Mouse (Mus musculus) CH12.LX (cell line): ENCODE measurements around the gene Necab2. TPM values are rescaled to one million over a fixed set of nuclear protein-coding genes. Genes with fewer than 3 reads are reported as not detected.

Source experiments
- DNase-seq: peaks from one replicate; pipeline ENCODE4 v3.0.0-alpha.2; 2013; ENCODE audit errors: extremely low read depth
- H3K27ac ChIP-seq: 2 replicates; pipeline ENCODE4 v1.5.1; 2012; ENCODE audit warnings: low read depth, mild to moderate bottlenecking, control low read depth, moderate library complexity; ENCODE audit not compliant: insufficient read depth
- H3K27me3 ChIP-seq: replicated peaks from 2 replicates; pipeline ENCODE3; 2012; ENCODE audit warnings: inconsistent platforms
- H3K36me3 ChIP-seq, 2 experiments: replicated peaks in 1 of 2; 2 replicates each; pipeline versions ENCODE3 to v1.6.1; 2012; ENCODE audit warnings: inconsistent platforms in 1 of 2, low read length in 1 of 2, mild to moderate bottlenecking in 1 of 2, mixed read lengths in 1 of 2, moderate library complexity in 1 of 2; ENCODE audit not compliant: control insufficient read depth in 1 of 2, insufficient read depth in 1 of 2
- H3K4me1 ChIP-seq, 2 experiments: 2 replicates each; pipeline ENCODE4 v1.6.1; 2012; ENCODE audit warnings: inconsistent platforms in 1 of 2, moderate library complexity in 1 of 2; ENCODE audit not compliant: insufficient read depth in 2 of 2, control insufficient read depth in 1 of 2
- H3K4me2 ChIP-seq: 2 replicates; pipeline ENCODE4 v1.6.1; 2012; ENCODE audit warnings: low read depth, mild to moderate bottlenecking, control low read depth; ENCODE audit not compliant: poor library complexity, insufficient read depth, severe bottlenecking
- H3K4me3 ChIP-seq, 3 experiments: fragments of 150-350 bp in 1 of 3; sonication (generic) in 1 of 3; replicated peaks in 1 of 3; 2 replicates each; pipeline versions ENCODE3 to v1.5.1; 2011 to 2012; ENCODE audit warnings: low read depth in 2 of 3, low read length in 2 of 3, mild to moderate bottlenecking in 2 of 3, moderate library complexity in 2 of 3, control low read depth in 1 of 3, improper control_type of control experiment in 1 of 3, inconsistent platforms in 1 of 3, mixed read lengths in 1 of 3; ENCODE audit not compliant: poor library complexity in 1 of 3
- H3K79me2 ChIP-seq: replicated peaks from 2 replicates; pipeline ENCODE4 v1.6.1; 2012; ENCODE audit warnings: mild to moderate bottlenecking, moderate library complexity; ENCODE audit not compliant: control insufficient read depth, poor library complexity, insufficient read depth, severe bottlenecking; ENCODE audit errors: extremely low read depth
- H3K9ac ChIP-seq: 2 replicates; pipeline ENCODE4 v1.6.1; 2012; ENCODE audit warnings: low read depth, mild to moderate bottlenecking, control low read depth, moderate library complexity; ENCODE audit not compliant: insufficient read depth
- H3K9me3 ChIP-seq: replicated peaks from 2 replicates; pipeline ENCODE3; 2012; ENCODE audit warnings: low read length, inconsistent platforms, mixed read lengths
- BHLHE40 ChIP-seq: IDR thresholded peaks from 2 replicates; pipeline ENCODE4 v1.6.1; 2011; ENCODE audit warnings: mild to moderate bottlenecking, low read depth, low read length, improper control_type of control experiment
- CHD1 ChIP-seq: IDR thresholded peaks from 2 replicates; pipeline ENCODE4 v1.6.1; 2012; ENCODE audit warnings: low read depth, low read length, improper control_type of control experiment, inconsistent platforms
- E2F4 ChIP-seq: IDR thresholded peaks from 2 replicates; pipeline ENCODE4 v1.6.1; 2011; ENCODE audit warnings: low read depth, low read length, improper control_type of control experiment; ENCODE audit not compliant: insufficient replicate concordance
- ELF1 ChIP-seq: IDR thresholded peaks from 2 replicates; pipeline ENCODE4 v1.6.1; 2014; ENCODE audit warnings: low read depth, mild to moderate bottlenecking, inconsistent platforms, low read length, improper control_type of control experiment
- EP300 ChIP-seq: IDR thresholded peaks from 2 replicates; pipeline ENCODE4 v1.6.1; 2011; ENCODE audit warnings: low read length, improper control_type of control experiment
- ETS1 ChIP-seq: conservative IDR thresholded peaks from 2 replicates; pipeline ENCODE4 v1.6.1; 2012; ENCODE audit warnings: low read depth, mild to moderate bottlenecking, inconsistent platforms, low read length, improper control_type of control experiment, moderate library complexity
- GABPA ChIP-seq: IDR thresholded peaks from 2 replicates; pipeline ENCODE4 v1.6.1; 2012; ENCODE audit warnings: low read depth, low read length, improper control_type of control experiment, inconsistent platforms; ENCODE audit not compliant: insufficient replicate concordance
- IRF4 ChIP-seq: IDR thresholded peaks from 2 replicates; pipeline ENCODE4 v1.6.1; 2014; ENCODE audit warnings: low read depth, mild to moderate bottlenecking, inconsistent platforms, low read length, improper control_type of control experiment
- JUN ChIP-seq: IDR thresholded peaks from 2 replicates; pipeline ENCODE4 v1.6.1; 2011; ENCODE audit warnings: low read depth, mild to moderate bottlenecking, low read length, improper control_type of control experiment, moderate library complexity; ENCODE audit not compliant: insufficient read depth
- JUND ChIP-seq: conservative IDR thresholded peaks from 2 replicates; pipeline ENCODE4 v1.6.1; 2011; ENCODE audit warnings: low read depth, low read length, improper control_type of control experiment
- KAT2A ChIP-seq: IDR thresholded peaks from 2 replicates; pipeline ENCODE4 v1.6.1; 2012; ENCODE audit warnings: low read length, improper control_type of control experiment, inconsistent platforms; ENCODE audit not compliant: insufficient replicate concordance
- MAFK ChIP-seq: IDR thresholded peaks from 2 replicates; pipeline ENCODE4 v1.6.1; 2011; ENCODE audit warnings: low read length, improper control_type of control experiment; ENCODE audit not compliant: insufficient replicate concordance
- MXI1 ChIP-seq: IDR thresholded peaks from 2 replicates; pipeline ENCODE4 v1.6.1; 2011; ENCODE audit warnings: mild to moderate bottlenecking, low read depth, low read length, improper control_type of control experiment
- MYC ChIP-seq: IDR thresholded peaks from 2 replicates; pipeline ENCODE4 v1.6.1; 2011; ENCODE audit warnings: low read depth, mild to moderate bottlenecking, improper control_type of control experiment, low read length
- NELFE ChIP-seq: IDR thresholded peaks from 2 replicates; pipeline ENCODE4 v1.6.1; 2011; ENCODE audit warnings: low read depth, low read length, improper control_type of control experiment
- PAX5 ChIP-seq: IDR thresholded peaks from 2 replicates; pipeline ENCODE4 v1.6.1; 2012; ENCODE audit warnings: low read length, inconsistent platforms, mixed read lengths
- POLR2A ChIP-seq: IDR thresholded peaks from 2 replicates; pipeline ENCODE4 v1.6.1; 2011; ENCODE audit warnings: low read depth, mild to moderate bottlenecking, improper control_type of control experiment, low read length
- POLR2AphosphoS2 ChIP-seq: IDR thresholded peaks from 2 replicates; pipeline ENCODE4 v1.6.1; 2011; ENCODE audit warnings: low read depth, low read length, improper control_type of control experiment
- RAD21 ChIP-seq: IDR thresholded peaks from 2 replicates; pipeline ENCODE4 v1.6.1; 2011; ENCODE audit warnings: low read depth, mild to moderate bottlenecking, low read length, improper control_type of control experiment, moderate library complexity
- RCOR1 ChIP-seq: conservative IDR thresholded peaks from 2 replicates; pipeline ENCODE4 v1.6.1; 2012; ENCODE audit warnings: low read depth, mild to moderate bottlenecking, inconsistent platforms, low read length, improper control_type of control experiment
- SIN3A ChIP-seq: IDR thresholded peaks from 2 replicates; pipeline ENCODE4 v1.6.1; 2012; ENCODE audit warnings: low read length, improper control_type of control experiment, inconsistent platforms
- SMC3 ChIP-seq: IDR thresholded peaks from 2 replicates; pipeline ENCODE4 v1.6.1; 2011; ENCODE audit warnings: low read depth, low read length, improper control_type of control experiment
- TBP ChIP-seq: conservative IDR thresholded peaks from 2 replicates; pipeline ENCODE4 v1.6.1; 2011; ENCODE audit warnings: low read depth, low read length, improper control_type of control experiment
- TCF12 ChIP-seq: IDR thresholded peaks from 2 replicates; pipeline ENCODE4 v1.6.1; 2014; ENCODE audit warnings: low read depth, mild to moderate bottlenecking, inconsistent platforms, low read length, improper control_type of control experiment
- UBTF ChIP-seq: IDR thresholded peaks from 2 replicates; pipeline ENCODE4 v1.6.1; 2012; ENCODE audit warnings: low read depth, mild to moderate bottlenecking, inconsistent platforms, low read length, improper control_type of control experiment, moderate library complexity
- ZC3H11A ChIP-seq: IDR thresholded peaks from 2 replicates; pipeline ENCODE4 v1.6.1; 2012; ENCODE audit warnings: low read depth, mild to moderate bottlenecking, inconsistent platforms, low read length, improper control_type of control experiment
- ZKSCAN1 ChIP-seq: IDR thresholded peaks from 2 replicates; pipeline ENCODE4 v1.6.1; 2012; ENCODE audit warnings: low read depth, inconsistent platforms, low read length, improper control_type of control experiment, borderline replicate concordance
- ZMIZ1 ChIP-seq: IDR thresholded peaks from 2 replicates; pipeline ENCODE4 v1.6.1; 2012; ENCODE audit warnings: low read depth, mild to moderate bottlenecking, inconsistent platforms, low read length, improper control_type of control experiment
- ZNF384 ChIP-seq: IDR thresholded peaks from 2 replicates; pipeline ENCODE4 v1.6.1; 2012; ENCODE audit warnings: low read depth, low read length, improper control_type of control experiment, inconsistent platforms
- dilution Hi-C: fragments of 300-500 bp; cut with MboI; formaldehyde crosslinking; loops from 2 replicates; pipeline ENCODE4 v1.14.3; 2020; ENCODE audit warnings: low sequenced_read_pairs; ENCODE audit not compliant: extremely low pct_unique_long_range_greater_than_20kb, extremely low pct_ligation_motif_present
- in situ Hi-C: fragments of 300-500 bp; cut with MboI; formaldehyde crosslinking; loops from 3 replicates; pipeline ENCODE4 v1.14.3; 2019; ENCODE audit warnings: low sequenced_read_pairs, low pct_ligation_motif_present, low pct_unique_long_range_greater_than_20kb, mixed read lengths
- polyA plus RNA-seq: library from polyadenylated mRNA; unstranded; fragments of >175 nt; gene quantifications from 2 replicates; pipeline ENCODE4 v1.2.1, GENCODE M21; 2012; ENCODE audit warnings: low read depth; ENCODE audit not compliant: insufficient read length
- total RNA-seq, 2 experiments: library from RNA; depleted of rRNA; stranded (reverse); fragments of 300-350 nt in 1 of 2; fragments of >200 nt in 1 of 2; gene quantifications; 2 replicates each; pipeline ENCODE4 v1.2.3; 2012 to 2014

Gene Necab2
- total and polyA plus RNA-seq, 3 experiments: not detected

GRCm38 (mm10) chr8:119422123-119422711 lies 24.3 kb upstream of the Necab2 start:
- DNase-seq: no peak
- Histone ChIP-seq H3K4me3 (no peak overlapping the region), H3K27ac (no peak overlapping the region), H3K4me1 (peaks cover 58 to 83% of the 10 kb centered on the region in 2 experiments), H3K36me3 (no peaks in the 10 kb centered on the region), H3K9me3 (no peaks in the 10 kb centered on the region), H3K27me3 (no peaks in the 10 kb centered on the region), H3K4me2 (no peak overlapping the region), H3K9ac (no peak overlapping the region), H3K79me2 (no peaks in the 10 kb centered on the region)
- dilution Hi-C loops: no loop called here
- in situ Hi-C loops: no loop called here
- TF ChIP-seq NELFE (no peak), MXI1 (no peak), ZKSCAN1 (no peak), JUND (no peak), TCF12 (no peak), E2F4 (no peak), ZC3H11A (no peak), MYC (no peak), RCOR1 (no peak), ELF1 (no peak), EP300 (no peak), JUN (no peak)

- in situ Hi-C loops: no loop called here
- peak overlapping the region in 1 of 3 experiments; percentile 18 for H3K4me3 ChIP-seq
- TF ChIP-seq TCF12: peak; percentile 95
- 0 out of 2 replicates have a peak, but pooled peaks have one; percentile 30 for TF ChIP-seq KAT2A
- TF ChIP-seq CHD1: no peak
- TF ChIP-seq POLR2A: peak; percentile 31; the same call in 1 of the 2 replicates
- TF ChIP-seq RAD21: no peak
- TF ChIP-seq ZKSCAN1: no peak
- peak; percentile 99 for TF ChIP-seq ETS1
- TF ChIP-seq SIN3A: peak; percentile 65; the same call in 1 of the 2 replicates
- no peak for TF ChIP-seq ZC3H11A
- TF ChIP-seq SMC3: no peak
- peak; percentile 52; the same call in 1 of the 2 replicates for TF ChIP-seq MXI1
- no peak for TF ChIP-seq E2F4
- peak; percentile 56; the same call in 1 of the 2 replicates for TF ChIP-seq ZMIZ1
- no peak for TF ChIP-seq PAX5
- TF ChIP-seq IRF4: peak; percentile 74
- no peak for TF ChIP-seq GABPA
- peak; percentile 54 for TF ChIP-seq JUND
- peak; percentile 90 for TF ChIP-seq BHLHE40
- TF ChIP-seq ELF1: peak; percentile 88
- TF ChIP-seq POLR2AphosphoS2: no peak
- peak; percentile 30; the same call in 1 of the 2 replicates for TF ChIP-seq UBTF
- TF ChIP-seq EP300: peak; percentile 86
- TF ChIP-seq TBP: 0 out of 2 replicates have a peak, but pooled peaks have one; percentile 15
- peak; percentile 65; the same call in 1 of the 2 replicates for TF ChIP-seq MAFK
- TF ChIP-seq NELFE: peak; percentile 40; the same call in 1 of the 2 replicates
- 0 out of 2 replicates have a peak, but pooled peaks have one; percentile 26 for TF ChIP-seq RCOR1
- TF ChIP-seq ZNF384: no peak
Observed at GRCm38 (mm10) chr8:119423631-119424141, 22.8 kb upstream of the Necab2 start.

More at GRCm38 (mm10) chr8:119423631-119424141, 22.8 kb upstream of the Necab2 start:
- peak overlapping the region; percentile 13; the same call in 1 of the 2 replicates for H3K4me2 ChIP-seq
- dilution Hi-C loops: no loop called here
- H3K79me2 ChIP-seq: no peaks in the 10 kb centered on the region
- no peaks in the 10 kb centered on the region for H3K27me3 ChIP-seq
- peak; percentile 94 for DNase-seq
- H3K36me3 ChIP-seq: no peaks in the 10 kb centered on the region
- H3K9ac ChIP-seq: no peak overlapping the region
- H3K27ac ChIP-seq: peak overlapping the region; percentile 54
- H3K4me1 ChIP-seq: peaks cover 71 to 97% of the 10 kb centered on the region in 2 experiments
- no peaks in the 10 kb centered on the region for H3K9me3 ChIP-seq
